Mouse (Mus musculus): ENCODE data around the gene Klf1. TPM values are rescaled to one million over a fixed set of nuclear protein-coding genes. Genes with fewer than 3 reads are reported as not detected.
A peak's percentile ranks its signal among the peaks of the same experiment; 100 is the strongest.
"Not testable (repeated sequence)": the region's sequence is repeated elsewhere in the genome, so short reads cannot be mapped to it uniquely, and the experiment has no call there.

Klf1 gene
- polyA plus RNA-seq, 1 experiment from 2014 or later = 0.28 TPM

- H3K27me3 ChIP-seq = no peaks in the 10 kb centered on the region
- no peak for DNase-seq (ENCODE audit: low read depth, low spot score)
- no peak for TF ChIP-seq CTCF (IDR thresholded peaks at IDR 0.05)
- CTCF ChIA-PET = interaction anchor here (1.4 kb wide), 1 partner anchor 82 kb away, joined by 5 read pairs; no protein-coding TSS in a partner anchor
- POLR2A ChIA-PET = no interaction called here
- ATAC-seq = no peak
- in situ Hi-C loops (cut with MboI; ENCODE audit: low pct_unique_long_range_greater_than_20kb) = no loop called here
Observed at GRCm38 (mm10) chr8:84907037-84907436, 5.3 kb downstream of the Klf1 start.

GRCm38 (mm10) chr8:84907493-84907892 lies 5.8 kb downstream of the Klf1 start:
- ATAC-seq (no peak), DNase-seq (ENCODE audit: low read depth, low spot score) (no peak)
- no peaks in the 10 kb centered on the region for H3K27me3 ChIP-seq
- POLR2A ChIA-PET = no interaction called here
- in situ Hi-C loops (cut with MboI; ENCODE audit: low pct_unique_long_range_greater_than_20kb) = no loop called here
- CTCF ChIA-PET = interaction anchor here (1.1 to 1.4 kb wide), 2 partner anchors 14 to 82 kb away, joined by 4 to 5 read pairs; partner anchors contain the start of gene Gcdh
- no peak for TF ChIP-seq CTCF (IDR thresholded peaks at IDR 0.05)

DNA sequence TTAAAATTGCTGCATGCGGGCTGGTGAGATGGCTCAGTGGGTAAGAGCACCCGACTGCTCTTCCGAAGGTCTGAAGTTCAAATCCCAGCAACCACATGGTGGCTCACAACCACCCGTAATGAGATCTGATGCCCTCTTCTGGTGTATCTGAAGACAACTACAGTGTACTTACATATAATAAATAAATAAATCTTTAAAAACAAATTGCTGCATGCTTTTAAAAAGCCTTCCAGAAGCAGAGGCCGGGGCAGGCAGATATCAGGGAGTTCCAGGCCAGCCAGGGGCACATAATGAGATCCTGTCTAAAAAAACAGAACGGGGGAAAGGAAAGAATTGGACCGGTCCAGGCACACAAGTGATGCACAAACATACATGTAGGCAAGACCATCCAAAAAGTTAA lies 6.3 kb downstream of the Klf1 start:
- CTCF ChIA-PET = interaction anchor here (1.1 to 1.4 kb wide), 2 partner anchors 15 to 82 kb away, joined by 4 to 5 read pairs; partner anchors contain the start of gene Gcdh
- ATAC-seq; in situ Hi-C loops (cut with MboI; ENCODE audit: low pct_unique_long_range_greater_than_20kb); DNase-seq (ENCODE audit: low read depth, low spot score); H3K27me3 ChIP-seq; POLR2A ChIA-PET: not testable (repeated sequence)

DNA sequence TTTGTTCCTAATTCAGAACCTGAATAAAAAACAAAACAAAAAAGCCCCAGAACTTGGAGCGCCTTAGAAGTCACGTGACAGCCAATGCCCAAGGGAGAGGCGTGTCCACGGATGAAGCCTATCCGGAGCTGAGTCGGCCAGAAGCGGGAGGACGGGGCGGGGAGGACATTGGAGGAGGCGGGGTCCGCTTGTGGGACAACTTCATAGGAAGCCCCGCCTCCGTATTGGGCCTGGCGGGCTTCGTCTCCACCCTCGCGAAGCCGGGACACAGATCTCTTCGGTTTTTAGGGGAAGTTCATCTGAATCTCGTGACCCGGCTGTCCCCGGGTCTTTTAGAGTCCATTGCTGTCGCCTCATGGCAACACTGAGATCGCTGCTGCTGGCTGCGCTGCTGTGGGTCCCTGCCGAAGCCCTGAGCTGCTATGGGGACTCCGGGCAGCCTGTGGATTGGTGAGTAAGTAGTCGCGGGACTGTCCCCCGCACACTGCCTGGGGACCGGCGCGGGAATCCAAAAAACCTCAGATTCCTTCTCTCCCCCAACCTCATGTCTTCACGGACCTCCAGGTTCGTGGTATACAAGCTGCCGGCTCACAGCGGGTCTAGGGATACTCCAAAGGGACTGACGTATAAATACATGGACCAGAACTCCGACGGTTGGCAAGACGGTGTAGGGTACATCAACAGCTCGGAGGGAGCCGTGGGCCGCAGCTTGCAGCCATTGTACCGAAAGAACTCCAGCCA lies 6.9 kb downstream of the Klf1 start, which contains the start of gene Dnase2a:
Gene Dnase2a (plus strand): TSS at position 140 of the 741 bp plus-strand sequence.
- ChIA-PET POLR2A (no interaction called here), CTCF (interaction anchor here (1.1 to 1.4 kb wide), 2 partner anchors 15 to 81 kb away, joined by 4 to 5 read pairs; partner anchors contain the start of gene Gcdh)
- peak; percentile 85 for ATAC-seq
- in situ Hi-C loops (cut with MboI; ENCODE audit: low pct_unique_long_range_greater_than_20kb) = no loop called here
- no peaks in the 10 kb centered on the region for H3K27me3 ChIP-seq
- no peak for TF ChIP-seq CTCF (IDR thresholded peaks at IDR 0.05)
- DNase-seq (ENCODE audit: low read depth, low spot score) = peak; percentile 60

GRCm38 (mm10) chr8:84909162-84909767 lies 7.5 kb downstream of the Klf1 start:
- POLR2A ChIA-PET = interaction anchor here (0.6 to 0.7 kb wide), 2 partner anchors 81 to 1205 kb away, joined by 4 to 5 read pairs; no protein-coding TSS in a partner anchor
- CTCF ChIA-PET = interaction anchor here (0.6 kb wide), 1 partner anchor 27 kb away, joined by 3 read pairs; no protein-coding TSS in a partner anchor
- no peaks in the 10 kb centered on the region for H3K27me3 ChIP-seq
- no peak for DNase-seq (ENCODE audit: low read depth, low spot score)
- ATAC-seq = no peak
- in situ Hi-C loops (cut with MboI; ENCODE audit: low pct_unique_long_range_greater_than_20kb) = no loop called here
- no peak for TF ChIP-seq CTCF (IDR thresholded peaks at IDR 0.05)

DNA sequence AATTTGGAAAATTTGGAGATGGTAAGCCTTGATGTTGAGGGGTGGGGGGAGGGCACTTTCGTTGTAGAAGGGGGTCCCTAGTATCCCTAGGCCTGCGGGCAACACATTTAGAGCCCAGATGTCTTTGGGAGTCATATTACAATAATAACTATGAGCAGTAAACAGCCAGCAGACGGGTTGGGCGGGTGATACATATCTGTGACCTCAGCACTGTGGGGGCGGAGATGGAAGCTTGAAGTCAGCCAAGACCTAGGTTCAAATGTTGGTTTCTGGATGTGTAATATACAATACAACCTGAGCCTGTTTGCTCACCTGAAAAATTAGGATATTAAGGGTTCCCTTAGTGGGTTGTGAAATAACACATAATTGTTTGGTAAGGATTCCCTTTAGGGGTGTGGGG lies 8.2 kb downstream of the Klf1 start:
- no peak for DNase-seq (ENCODE audit: low read depth, low spot score)
- no peak for TF ChIP-seq CTCF (IDR thresholded peaks at IDR 0.05)
- ChIA-PET CTCF (interaction anchor here (0.6 kb wide), 1 partner anchor 28 kb away, joined by 3 read pairs; no protein-coding TSS in a partner anchor), POLR2A (interaction anchor here (0.6 to 0.7 kb wide), 2 partner anchors 80 to 1206 kb away, joined by 4 to 5 read pairs; no protein-coding TSS in a partner anchor)
- no peak for ATAC-seq
- H3K27me3 ChIP-seq = no peaks in the 10 kb centered on the region
- in situ Hi-C loops (cut with MboI; ENCODE audit: low pct_unique_long_range_greater_than_20kb) = no loop called here

DNA sequence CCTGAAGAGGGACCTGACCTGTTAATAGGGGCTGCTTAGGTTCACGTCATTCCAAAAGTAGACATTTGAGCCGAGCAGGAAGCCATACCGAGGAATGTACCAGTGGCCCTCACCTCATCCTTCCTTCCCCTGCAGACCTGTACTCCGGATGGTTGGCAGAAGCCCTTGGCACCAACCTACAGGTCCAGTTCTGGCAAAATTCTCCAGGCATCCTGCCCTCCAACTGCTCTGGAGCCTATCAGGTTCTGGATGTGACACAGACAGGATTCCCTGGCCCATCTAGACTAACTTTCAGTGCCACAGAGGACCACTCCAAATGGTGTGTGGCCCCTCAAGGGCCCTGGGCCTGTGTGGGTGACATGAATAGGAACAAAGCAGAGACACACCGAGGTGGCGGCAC lies 8.8 kb downstream of the Klf1 start:
- POLR2A ChIA-PET = no interaction called here
- no peak for DNase-seq (ENCODE audit: low read depth, low spot score)
- in situ Hi-C loops (cut with MboI; ENCODE audit: low pct_unique_long_range_greater_than_20kb) = no loop called here
- CTCF ChIA-PET = no interaction called here
- ATAC-seq = no peak
- no peaks in the 10 kb centered on the region for H3K27me3 ChIP-seq
- no peak for TF ChIP-seq CTCF (IDR thresholded peaks at IDR 0.05)

GRCm38 (mm10) chr8:84911854-84912253 lies 10.1 kb downstream of the Klf1 start:
- H3K27me3 ChIP-seq = peaks cover 3% of the 10 kb centered on the region
- in situ Hi-C loops (cut with MboI; ENCODE audit: low pct_unique_long_range_greater_than_20kb) = no loop called here
- ChIA-PET POLR2A (no interaction called here), CTCF (no interaction called here)
- DNase-seq (ENCODE audit: low read depth, low spot score) (no peak), ATAC-seq (no peak)
- TF ChIP-seq CTCF (IDR thresholded peaks at IDR 0.05) = no peak

DNA sequence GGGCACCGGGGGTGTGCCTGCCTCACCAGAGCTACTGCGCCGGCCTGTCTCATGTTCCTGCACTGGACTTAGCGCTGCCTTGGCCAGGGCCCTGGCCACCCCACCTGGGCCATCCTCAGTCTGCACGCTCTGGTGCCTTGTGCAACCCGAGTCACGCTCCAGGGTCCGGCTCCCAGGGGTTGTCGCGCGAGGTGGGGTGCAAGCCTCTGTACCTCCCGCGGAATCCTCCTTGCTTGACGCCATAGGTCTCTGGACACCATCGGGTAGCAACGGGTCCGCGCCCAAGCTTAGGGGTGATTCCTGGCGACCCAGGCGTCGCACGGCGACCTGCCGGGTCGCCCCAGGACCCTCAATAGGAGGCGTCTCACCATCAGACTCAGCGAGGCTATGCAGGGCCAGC lies 10.7 kb downstream of the Klf1 start:
- peaks cover 9% of the 10 kb centered on the region for H3K27me3 ChIP-seq
- DNase-seq (ENCODE audit: low read depth, low spot score) = no peak
- POLR2A ChIA-PET = no interaction called here
- CTCF ChIA-PET = no interaction called here
- in situ Hi-C loops (cut with MboI; ENCODE audit: low pct_unique_long_range_greater_than_20kb) = no loop called here
- ATAC-seq = no peak
- TF ChIP-seq CTCF (IDR thresholded peaks at IDR 0.05) = no peak

GRCm38 (mm10) chr8:84912895-84913501 lies 11.3 kb downstream of the Klf1 start:
- TF ChIP-seq CTCF (IDR thresholded peaks at IDR 0.05) = no peak
- in situ Hi-C loops (cut with MboI; ENCODE audit: low pct_unique_long_range_greater_than_20kb) = no loop called here
- ChIA-PET POLR2A (no interaction called here), CTCF (no interaction called here)
- DNase-seq (ENCODE audit: low read depth, low spot score) = no peak
- H3K27me3 ChIP-seq = peaks cover 12% of the 10 kb centered on the region
- no peak for ATAC-seq

GRCm38 (mm10) chr8:84913502-84913900 lies 11.8 kb downstream of the Klf1 start:
- ATAC-seq = no peak
- H3K27me3 ChIP-seq = peaks cover 12% of the 10 kb centered on the region
- in situ Hi-C loops (cut with MboI; ENCODE audit: low pct_unique_long_range_greater_than_20kb) = no loop called here
- ChIA-PET POLR2A (no interaction called here), CTCF (no interaction called here)
- TF ChIP-seq CTCF (IDR thresholded peaks at IDR 0.05) = no peak
- DNase-seq (ENCODE audit: low read depth, low spot score) = no peak

Measured in Patski (cell line).